ENCODE assay signal across 12 mouse cellular contexts in genomic region chr2:52720231-52721025, GRCm38 (mm10). TPM values are rescaled to one million over a fixed set of nuclear protein-coding genes. Genes with fewer than 3 reads are reported as not detected.
DNase-seq lines count a peak whose midpoint lies in the region; ATAC-seq lines count a peak whose summit lies in the region.
"Had no signal": no experiment of that assay in that cellular context is flagged by ENCODE, and none has a peak within 500 bp of the region (broad histone marks: within the 10 kb centered on the region; RNA-seq: fewer than 3 reads in every experiment).

No protein-coding gene starts in this region.

- WGBS in forebrain, embryonic 10.5 days, result 48% methylated on average over 13 of the region's 13 CpGs
- 29% methylated on average over 13 of the region's 13 CpGs for WGBS in intestine, embryonic 15.5 days

- H3K27me3 ChIP-seq in forebrain, embryonic 10.5 days (ENCODE audit: poor library complexity, severe bottlenecking), result no peaks in the 10 kb centered on the region
- no peaks in the 10 kb centered on the region for H3K27me3 ChIP-seq in intestine, embryonic 15.5 days (replicated peaks)

- H3K9ac ChIP-seq in intestine, embryonic 15.5 days, result no peak overlapping the region

- no peaks in the 10 kb centered on the region for H3K9me3 ChIP-seq in forebrain, embryonic 10.5 days
- no peaks in the 10 kb centered on the region for H3K9me3 ChIP-seq in intestine, embryonic 15.5 days
- H3K9me3 ChIP-seq: limb, embryonic 10.5 days had no signal

- peak overlapping the region; percentile 15; the same call in 1 of the 2 replicates for H3K4me3 ChIP-seq in forebrain, embryonic 10.5 days
- H3K4me3 ChIP-seq in intestine, embryonic 15.5 days (replicated peaks), result no peak overlapping the region
- H3K4me3 ChIP-seq: erythroblast, embryonic 14.5 days; limb, embryonic 10.5 days had no signal

- ATAC-seq in cerebellum, adult (ENCODE audit: insufficient number of reproducible peaks, low FRiP score, low TSS enrichment), result no peak
- peak; percentile 55 for ATAC-seq in intestine, embryonic 15.5 days
- no peak for ATAC-seq in megakaryocyte-erythroid progenitor cell, adult 5-6 weeks (replicated peaks; ENCODE audit: low FRiP score, low TSS enrichment, poor library complexity, severe bottlenecking)

- DNase-seq in cerebellum, postnatal 14 days, result peak; percentile 49 to 56
- peak; percentile 22 for DNase-seq in R1 (ENCODE audit: low read depth, low spot score)
- peak; percentile 23 for DNase-seq in forebrain, embryonic 10.5 days (ENCODE audit: extremely low spot score, low spot score)
- DNase-seq in frontal cortex, adult 2 months (ENCODE audit: extremely low spot score in 1 of 2, low spot score in 1 of 2), result no peak
- DNase-seq in heart, postnatal 10 days, result no peak
- DNase-seq: cerebellum, adult 11-12 months had no signal

- no peaks in the 10 kb centered on the region; the same call in 1 of the 2 replicates for H3K36me3 ChIP-seq in forebrain, embryonic 10.5 days (replicated peaks)
- H3K36me3 ChIP-seq in intestine, embryonic 15.5 days, result no peaks in the 10 kb centered on the region

- H3K27ac ChIP-seq in forebrain, embryonic 10.5 days, result peak overlapping the region; percentile 61
- H3K27ac ChIP-seq in intestine, embryonic 15.5 days, result no peak overlapping the region
- H3K27ac ChIP-seq: limb, embryonic 10.5 days had no signal

- no peak overlapping the region for H3K4me2 ChIP-seq in intestine, embryonic 15.5 days (replicated peaks)

- intact Hi-C loops in heart, postnatal 10 days (cut with DNase I), result no loop called here

- H3K4me1 ChIP-seq in forebrain, embryonic 10.5 days, result peaks cover 14% of the 10 kb centered on the region
- H3K4me1 ChIP-seq in intestine, embryonic 15.5 days (replicated peaks), result no peaks in the 10 kb centered on the region

RNA-seq across cellular contexts. Expression of gene Stam2, which starts 21.7 kb away (rescaled TPM):
- 31.2 and 34.0 TPM in 2 replicates for polyA plus RNA-seq in forebrain, embryonic 10.5 days (2016; fragmentation: Nextera tagmentation; extraction: Ambion mirVana)
- 30.3 and 34.4 TPM in 2 replicates for polyA plus RNA-seq in intestine, embryonic 15.5 days (2015; fragmentation: Nextera tagmentation; extraction: Ambion mirVana)
- 9.7 and 11.5 TPM in 2 replicates for total RNA-seq in megakaryocyte-erythroid progenitor cell, adult 5-6 weeks (2014; fragmentation: Nextera tagmentation)
- total RNA-seq in megakaryocyte-erythroid progenitor cell, adult 5-6 weeks (2017), result 13.1 and 19.5 TPM in 2 replicates
- polyA plus RNA-seq in frontal cortex, adult 2 months (2012; rRNA removed), result 15.3 and 16.3 TPM in 2 replicates
- total RNA-seq in heart, postnatal 10 days (2021), result 10 to 100 TPM; 27.5 to 31.6 TPM

RNA-seq across cellular contexts. Expression of gene Cacnb4, which starts 43.8 kb away (rescaled TPM):
- 0.50 and 1.1 TPM in 2 replicates for polyA plus RNA-seq in forebrain, embryonic 10.5 days (2016; fragmentation: Nextera tagmentation; extraction: Ambion mirVana)
- 0.83 and 0.89 TPM in 2 replicates for polyA plus RNA-seq in intestine, embryonic 15.5 days (2015; fragmentation: Nextera tagmentation; extraction: Ambion mirVana)
- total RNA-seq in megakaryocyte-erythroid progenitor cell, adult 5-6 weeks (2014; fragmentation: Nextera tagmentation), result not detected in 2 replicates
- total RNA-seq in megakaryocyte-erythroid progenitor cell, adult 5-6 weeks (2017), result 0.09 TPM in 1 of 2 replicates, not detected in the other
- polyA plus RNA-seq in frontal cortex, adult 2 months (2012; rRNA removed), result 58.0 and 63.7 TPM in 2 replicates
- total RNA-seq in heart, postnatal 10 days (2021), result under 1 TPM; 0.74 to 0.96 TPM
- total RNA-seq: megakaryocyte progenitor cell, adult 5-6 weeks had no signal
- polyA plus RNA-seq: erythroblast, embryonic 14.5 days had no signal

Comparison
In these comparisons a context has a peak if more than half of its experiments do, and no peak if none do; other contexts are left out.
1. DNase-seq: peak in cerebellum, postnatal 14 days (2 of 2), R1 (single experiment) and forebrain, embryonic 10.5 days (single experiment); none in frontal cortex, adult 2 months (0 of 2) and heart, postnatal 10 days (0 of 2).
2. RNA of gene Cacnb4, which starts 43.8 kb away (polyA plus RNA-seq): 58.0 to 63.7 TPM in frontal cortex, adult 2 months; 0.83 to 0.89 TPM in intestine, embryonic 15.5 days and 0.50 to 1.1 TPM in forebrain, embryonic 10.5 days; every median in the first group is over 10 times any median in the second.